ENCODE assay signal across 9 mouse cellular contexts in the genomic region with DNA sequence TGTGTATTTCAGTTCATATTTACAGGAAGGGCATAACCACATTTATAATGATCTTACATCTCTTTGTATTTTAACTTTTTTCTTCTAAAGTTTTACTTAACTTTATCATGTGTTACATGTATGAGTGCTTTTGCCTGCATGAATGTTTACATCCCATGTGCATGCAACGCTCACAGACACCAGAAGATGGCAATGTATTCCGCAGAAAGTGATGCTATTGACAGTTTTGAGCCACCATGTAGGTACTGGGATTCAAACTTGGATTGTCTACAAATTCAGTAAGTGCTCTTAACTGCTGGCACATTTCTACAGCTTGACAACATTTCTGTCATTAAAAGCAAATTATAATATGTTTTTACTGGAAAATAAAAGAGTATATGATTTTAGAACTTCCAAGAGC. TPM values are rescaled to one million over a fixed set of nuclear protein-coding genes. Genes with fewer than 3 reads are reported as not detected.
DNase-seq lines count a peak whose midpoint lies in the region; ATAC-seq and TF ChIP-seq lines count a peak whose summit lies in the region.
"Had no signal": no experiment of that assay in that cellular context is flagged by ENCODE, and none has a peak within 500 bp of the region (broad histone marks: within the 10 kb centered on the region; RNA-seq: fewer than 3 reads in every experiment).

No protein-coding gene starts in this region.

- H3K27me3 ChIP-seq in kidney, adult 2 months (replicated peaks; ENCODE audit: control insufficient read depth, insufficient read depth, low read length), result no peaks in the 10 kb centered on the region
- H3K27me3 ChIP-seq in kidney, embryonic 15.5 days, result no peaks in the 10 kb centered on the region
- H3K27me3 ChIP-seq in MEL (ENCODE audit: control insufficient read depth in 1 of 2, insufficient read depth in 2 of 2, low read length in 2 of 2), result no peaks in the 10 kb centered on the region; a peak in 1 of 4 replicates
- no peaks in the 10 kb centered on the region for H3K27me3 ChIP-seq in limb, embryonic 14.5 days (ENCODE audit: control insufficient read depth, insufficient read depth, low read length)

- no peak for ATAC-seq in kidney, embryonic 15.5 days (replicated peaks; ENCODE audit: low FRiP score)
- no peak for ATAC-seq in limb, embryonic 14.5 days (ENCODE audit: low FRiP score, low read depth)
- no peak for ATAC-seq in monocyte, adult 5-6 weeks (replicated peaks; ENCODE audit: insufficient number of reproducible peaks, low FRiP score, low TSS enrichment, poor library complexity, severe bottlenecking)

- peak; percentile 60 for DNase-seq in kidney, adult 2 months
- DNase-seq in MEL (ENCODE audit: low read depth, low spot score), result peak; percentile 59
- peak; percentile 39 to 60 for DNase-seq in cerebellum, postnatal 25 days
- peak; percentile 54 for DNase-seq in heart, postnatal 4 days
- DNase-seq in limb, embryonic 14.5 days (ENCODE audit: low spot score), result peak; percentile 55
- peak; percentile 31 for DNase-seq in ovary, postnatal 14 days (ENCODE audit: low spot score)

- WGBS in kidney, adult 2 months, result 22% methylated on average over 2 of the region's 2 CpGs
- 29% methylated on average over 2 of the region's 2 CpGs for WGBS in kidney, embryonic 15.5 days
- 27% methylated on average over 2 of the region's 2 CpGs for WGBS in limb, embryonic 14.5 days

- no peak overlapping the region for H3K9ac ChIP-seq in kidney, embryonic 15.5 days
- H3K9ac ChIP-seq in MEL (ENCODE audit: control insufficient read depth, low read depth, low read length, poor library complexity, severe bottlenecking), result no peak overlapping the region
- no peak overlapping the region for H3K9ac ChIP-seq in limb, embryonic 14.5 days (ENCODE audit: low read depth, low read length, severe bottlenecking)

- H3K4me3 ChIP-seq in kidney, adult 2 months (ENCODE audit: insufficient read depth, low read depth, low read length), result no peak overlapping the region
- no peak overlapping the region for H3K4me3 ChIP-seq in kidney, embryonic 15.5 days (replicated peaks)
- H3K4me3 ChIP-seq in MEL (ENCODE audit: control insufficient read depth in 1 of 2, insufficient read depth in 1 of 2, low read depth in 2 of 2, low read length in 2 of 2), result no peak overlapping the region
- H3K4me3 ChIP-seq in limb, embryonic 14.5 days (replicated peaks; ENCODE audit: low read length), result no peak overlapping the region

- peak; percentile 87 for TF ChIP-seq RAD21 in MEL (IDR thresholded peaks at IDR 0.05; ENCODE audit: low read depth, low read length)

- no peaks in the 10 kb centered on the region for H3K36me3 ChIP-seq in kidney, adult 2 months (ENCODE audit: control insufficient read depth, insufficient read depth, low read length)
- no peaks in the 10 kb centered on the region for H3K36me3 ChIP-seq in kidney, embryonic 15.5 days
- no peaks in the 10 kb centered on the region for H3K36me3 ChIP-seq in MEL (ENCODE audit: control insufficient read depth in 1 of 2, insufficient read depth in 2 of 2, low read length in 2 of 2)
- H3K36me3 ChIP-seq in limb, embryonic 14.5 days (ENCODE audit: control insufficient read depth, insufficient read depth, low read length), result no peaks in the 10 kb centered on the region

- TF ChIP-seq EP300 in MEL (IDR thresholded peaks at IDR 0.05; ENCODE audit: low read depth in 1 of 2, low read length in 2 of 2), result no peak

- no peaks in the 10 kb centered on the region for H3K4me1 ChIP-seq in kidney, adult 2 months (ENCODE audit: control insufficient read depth, insufficient read depth, low read length)
- no peaks in the 10 kb centered on the region for H3K4me1 ChIP-seq in kidney, embryonic 15.5 days
- no peaks in the 10 kb centered on the region for H3K4me1 ChIP-seq in MEL (ENCODE audit: control insufficient read depth in 1 of 2, insufficient read depth in 2 of 2, low read length in 2 of 2)
- no peaks in the 10 kb centered on the region for H3K4me1 ChIP-seq in limb, embryonic 14.5 days (ENCODE audit: control insufficient read depth, insufficient read depth, low read length)

- no peak overlapping the region for H3K4me2 ChIP-seq in kidney, embryonic 15.5 days
- H3K4me2 ChIP-seq in limb, embryonic 14.5 days (replicated peaks; ENCODE audit: low read depth, low read length, severe bottlenecking), result no peak overlapping the region

- no peak overlapping the region for H3K27ac ChIP-seq in kidney, adult 2 months (ENCODE audit: insufficient read depth, low read depth, low read length)
- H3K27ac ChIP-seq in kidney, embryonic 15.5 days, result no peak overlapping the region
- no peak overlapping the region for H3K27ac ChIP-seq in MEL (ENCODE audit: control insufficient read depth, low read depth, low read length)
- no peak overlapping the region for H3K27ac ChIP-seq in limb, embryonic 14.5 days (replicated peaks; ENCODE audit: low read depth, low read length)

- H3K9me3 ChIP-seq in kidney, embryonic 15.5 days (replicated peaks), result no peaks in the 10 kb centered on the region
- H3K9me3 ChIP-seq in MEL (replicated peaks; ENCODE audit: insufficient read depth, low read length), result no peaks in the 10 kb centered on the region
- no peaks in the 10 kb centered on the region for H3K9me3 ChIP-seq in limb, embryonic 14.5 days (ENCODE audit: control insufficient read depth, low read length)

- TF ChIP-seq POLR2A in kidney, adult 2 months (IDR thresholded peaks at IDR 0.05; ENCODE audit: low read depth, low read length), result no peak
- TF ChIP-seq POLR2A in MEL (IDR thresholded peaks at IDR 0.05; ENCODE audit: control insufficient read depth in 1 of 2, insufficient read depth in 1 of 2, low read depth in 1 of 2, low read length in 2 of 2, poor library complexity in 1 of 2), result no peak
- TF ChIP-seq POLR2A in limb, embryonic 14.5 days (IDR thresholded peaks at IDR 0.05; ENCODE audit: borderline replicate concordance, extremely low read depth, insufficient read depth, insufficient read length), result no peak

- H3K79me2 ChIP-seq in MEL (ENCODE audit: control insufficient read depth, insufficient read depth, low read length, poor library complexity), result no peaks in the 10 kb centered on the region

- peak; percentile 50 for TF ChIP-seq CTCF in kidney, adult 2 months (conservative IDR thresholded peaks at IDR 0.05; ENCODE audit: insufficient read depth, insufficient read length, low read depth, low read length)
- TF ChIP-seq CTCF in MEL (IDR thresholded peaks at IDR 0.05 in 2 of 3, conservative IDR thresholded peaks at IDR 0.05 in 1 of 3; ENCODE audit: control insufficient read depth in 1 of 3, insufficient read depth in 1 of 3, low read depth in 2 of 3, low read length in 3 of 3, poor library complexity in 1 of 3, severe bottlenecking in 1 of 3), result peak; percentile 46 to 75 (median 54)

TF ChIP-seq in MEL, 35 proteins besides CTCF, POLR2A, EP300 and RAD21:
- no peak for TF ChIP-seq TCF12 (IDR thresholded peaks at IDR 0.05; ENCODE audit: low read depth, low read length)
- no peak for TF ChIP-seq JUND (IDR thresholded peaks at IDR 0.05; ENCODE audit: low read depth, low read length)
- TF ChIP-seq MAZ (IDR thresholded peaks at IDR 0.05; ENCODE audit: low read depth, low read length), result no peak
- TF ChIP-seq ZNF384 (IDR thresholded peaks at IDR 0.05; ENCODE audit: low read depth, low read length), result no peak
- no peak for TF ChIP-seq MAFK (IDR thresholded peaks at IDR 0.05; ENCODE audit: borderline replicate concordance, low read depth, low read length)
- no peak for TF ChIP-seq NRF1 (IDR thresholded peaks at IDR 0.05; ENCODE audit: insufficient read depth, low read depth, low read length, poor library complexity, severe bottlenecking)
- TF ChIP-seq MXI1 (IDR thresholded peaks at IDR 0.05; ENCODE audit: low read depth, low read length), result no peak
- TF ChIP-seq SMC3 (IDR thresholded peaks at IDR 0.05; ENCODE audit: low read depth, low read length), result peak; percentile 83
- TF ChIP-seq MYC (IDR thresholded peaks at IDR 0.05; ENCODE audit: low read depth, low read length), result no peak
- peak; percentile 72; the same call in 1 of the 2 replicates for TF ChIP-seq ZC3H11A (IDR thresholded peaks at IDR 0.05; ENCODE audit: low read depth, low read length)
- TF ChIP-seq CHD2 (IDR thresholded peaks at IDR 0.05; ENCODE audit: low read length), result no peak
- no peak for TF ChIP-seq USF1 (IDR thresholded peaks at IDR 0.05; ENCODE audit: low read depth, low read length)
- TF ChIP-seq MAX (IDR thresholded peaks at IDR 0.05; ENCODE audit: low read length), result no peak
- TF ChIP-seq TAL1 (IDR thresholded peaks at IDR 0.05; ENCODE audit: low read length), result no peak
- TF ChIP-seq ELF1 (IDR thresholded peaks at IDR 0.05; ENCODE audit: low read depth, low read length), result no peak
- TF ChIP-seq UBTF (IDR thresholded peaks at IDR 0.05; ENCODE audit: borderline replicate concordance, insufficient read depth, low read depth, low read length), result no peak
- TF ChIP-seq ZKSCAN1 (IDR thresholded peaks at IDR 0.05; ENCODE audit: low read depth, low read length), result no peak

RNA-seq across cellular contexts. Expression of a gene that starts 9.9 kb away (rescaled TPM):
- polyA plus RNA-seq in kidney, adult 2 months (2012; rRNA removed), result not detected in 2 replicates
- not detected in 2 replicates for polyA plus RNA-seq in kidney, embryonic 15.5 days (2015; fragmentation: Nextera tagmentation; extraction: Ambion mirVana)
- not detected in 2 replicates for total RNA-seq in MEL (2012; rRNA removed)
- not detected for polyA plus RNA-seq in MEL (2012; ENCODE audit: insufficient read depth in 1 of 2, insufficient read length in 2 of 2, low read depth in 1 of 2, low replicate concordance in 2 of 2, missing spikeins in 1 of 2)
- not detected for total RNA-seq in heart, postnatal 4 days (2021)
- not detected in 2 replicates for polyA plus RNA-seq in limb, embryonic 14.5 days (2012; rRNA removed)
- polyA plus RNA-seq in limb, embryonic 14.5 days (2014; fragmentation: Nextera tagmentation; extraction: Ambion mirVana), result not detected in 2 replicates
- not detected in 3 replicates for total RNA-seq in monocyte, adult 5-6 weeks (2017)
- polyA plus RNA-seq: frontal cortex, adult 2 months had no signal

RNA-seq across cellular contexts. Expression of a gene that starts 54.2 kb away (rescaled TPM):
- polyA plus RNA-seq in kidney, adult 2 months (2012; rRNA removed), result not detected in 2 replicates
- not detected in 2 replicates for polyA plus RNA-seq in kidney, embryonic 15.5 days (2015; fragmentation: Nextera tagmentation; extraction: Ambion mirVana)
- total RNA-seq in MEL (2012; rRNA removed), result not detected in 2 replicates
- not detected for polyA plus RNA-seq in MEL (2012; ENCODE audit: insufficient read depth in 1 of 2, insufficient read length in 2 of 2, low read depth in 1 of 2, low replicate concordance in 2 of 2, missing spikeins in 1 of 2)
- total RNA-seq in heart, postnatal 4 days (2021), result not detected
- polyA plus RNA-seq in limb, embryonic 14.5 days (2012; rRNA removed), result 0.36 and 0.60 TPM in 2 replicates
- 0.90 and 0.98 TPM in 2 replicates for polyA plus RNA-seq in limb, embryonic 14.5 days (2014; fragmentation: Nextera tagmentation; extraction: Ambion mirVana)
- not detected in 3 replicates for total RNA-seq in monocyte, adult 5-6 weeks (2017)
- polyA plus RNA-seq: frontal cortex, adult 2 months had no signal
